Mouse (Mus musculus) liver, postnatal 0 days (tissue): ENCODE results near the gene Ttc9c.

Experiments used
- CTCF ChIP-seq: sonication (generic); IDR thresholded peaks from 2 replicates; pipeline ENCODE4 v1.5.1; 2016; ENCODE audit warnings: antibody characterized with exemption, low read depth
- EP300 ChIP-seq: IDR thresholded peaks from 2 replicates; pipeline ENCODE4 v1.6.1; 2016; ENCODE audit warnings: antibody characterized with exemption, low read depth, mild to moderate bottlenecking

DNA sequence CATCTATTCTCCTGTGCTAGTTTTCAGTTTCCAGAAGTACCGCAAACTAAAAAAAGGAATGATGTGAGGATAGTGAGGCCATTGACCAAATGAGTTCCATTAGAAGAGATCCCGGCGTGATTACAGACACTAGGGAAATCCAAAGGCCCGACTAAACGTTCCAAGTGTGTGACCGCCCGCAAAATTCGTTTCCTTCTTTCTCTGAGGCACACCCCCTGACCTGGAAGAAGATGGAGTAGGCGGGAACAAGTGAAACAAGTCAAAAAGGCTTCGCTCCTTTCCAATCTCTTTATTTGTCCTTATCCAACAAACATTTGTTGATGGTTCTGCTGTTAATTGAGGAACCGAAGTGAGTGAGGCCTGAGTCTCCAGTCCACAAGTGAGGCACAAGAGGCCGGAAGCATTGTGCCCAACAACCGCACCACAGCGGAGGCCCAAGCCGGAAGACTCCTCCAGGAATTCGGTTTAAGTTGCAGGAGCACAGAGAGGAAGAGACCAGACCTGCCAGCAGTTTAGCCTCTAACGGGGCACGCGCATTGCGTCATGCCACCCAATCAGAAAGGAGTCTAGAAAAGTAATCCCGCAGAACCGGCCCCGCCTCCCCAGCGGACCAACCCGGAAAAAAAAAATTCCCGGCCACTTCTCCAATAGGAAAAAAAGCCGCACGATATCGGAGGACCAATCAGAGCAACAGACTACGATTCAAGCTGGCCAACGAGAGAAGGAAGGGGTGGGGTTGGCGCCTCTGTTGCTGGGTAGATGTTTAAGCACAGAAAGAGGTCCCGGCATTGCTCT is at the start of gene Ttc9c:
- TF ChIP-seq EP300 (no peak; the same call in 1 of the 2 replicates), CTCF (no peak)
